Mouse (Mus musculus) G1E-ER4 (cell line): ENCODE data around the gene Stat6. TPM values are rescaled to one million over a fixed set of nuclear protein-coding genes. Genes with fewer than 3 reads are reported as not detected.

ENCODE experiments used
- GATA1 ChIP-seq: IDR thresholded peaks from one replicate; pipeline ENCODE4 v1.8.0; 2012; ENCODE audit warnings: low read length, inconsistent platforms
- polyA plus RNA-seq: library from polyadenylated mRNA; stranded (reverse); fragments of >175 nt; gene quantifications from 2 replicates; pipeline ENCODE4 v1.2.3, GENCODE M21; 2012

The Stat6 gene
- polyA plus RNA-seq, 1 experiment: 30.3 TPM

GRCm38 (mm10) chr10:127623439-127624216 lies 19.2 kb upstream of the Stat6 start:
- TF ChIP-seq GATA1: no peak

DNA sequence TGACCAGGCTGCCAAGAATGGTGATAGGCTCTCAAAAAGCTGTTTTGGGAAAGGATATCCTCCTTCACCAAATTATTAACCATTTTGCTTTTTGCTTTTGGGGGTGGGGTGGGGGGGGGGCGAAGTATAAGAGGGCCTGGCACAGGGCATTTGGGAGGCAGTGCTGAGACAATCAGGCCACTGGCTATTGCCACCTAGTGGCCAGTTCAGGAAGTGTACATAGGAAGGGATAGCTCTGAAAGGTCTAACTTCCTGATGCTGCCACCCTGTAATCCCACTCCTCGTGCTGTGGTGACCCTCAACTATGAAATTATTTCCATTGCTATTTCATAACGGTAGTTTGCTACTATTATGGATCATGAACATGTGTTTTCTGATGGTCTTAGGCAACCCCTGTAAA lies 16.4 kb upstream of the Stat6 start:
- TF ChIP-seq GATA1: no peak

DNA sequence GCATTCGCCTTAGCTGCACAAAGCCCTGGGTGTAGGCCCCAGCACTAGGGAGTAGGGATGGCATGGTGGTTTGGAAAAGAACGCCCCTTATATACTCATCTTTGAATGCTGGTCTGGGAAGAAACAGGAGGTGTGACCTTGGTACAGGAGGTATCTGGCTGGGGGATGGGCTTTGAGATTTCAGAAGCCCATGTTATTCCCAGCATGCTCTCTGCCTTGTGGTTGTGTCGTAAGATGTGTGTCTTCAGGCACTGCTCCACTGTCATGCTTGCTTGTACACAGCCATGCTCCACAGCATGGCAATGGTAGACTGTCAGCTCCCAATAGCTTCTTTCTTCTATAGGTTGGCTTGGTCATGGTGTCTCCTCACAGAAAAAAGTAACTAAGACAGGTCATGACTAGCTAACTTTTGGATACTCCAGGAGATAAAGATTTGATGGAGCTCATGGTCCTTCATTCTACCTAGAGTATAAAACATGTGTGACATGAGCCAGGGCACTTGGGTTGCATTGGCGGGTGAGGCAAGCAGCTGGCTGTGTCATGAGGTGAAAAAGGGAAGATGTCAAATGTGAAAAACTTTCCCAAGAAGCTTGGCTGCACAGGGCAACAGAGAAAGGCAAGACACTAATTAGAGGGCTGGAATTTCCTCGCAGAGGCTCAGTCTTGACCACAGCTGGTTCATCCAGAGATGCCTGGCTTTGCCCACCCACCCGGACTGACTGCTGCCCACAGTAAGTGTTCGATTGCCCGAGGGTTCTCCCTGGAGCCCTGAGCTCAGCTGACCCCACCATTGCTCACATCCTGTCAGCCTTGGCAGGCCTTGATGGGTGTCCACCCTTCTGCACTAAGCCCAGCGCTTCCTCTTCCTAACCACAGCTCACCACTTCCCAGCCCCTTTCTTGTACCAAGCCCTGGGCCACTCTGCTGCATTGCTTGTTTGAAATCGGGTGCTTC lies 11.2 kb upstream of the Stat6 start:
- TF ChIP-seq GATA1: no peak

DNA sequence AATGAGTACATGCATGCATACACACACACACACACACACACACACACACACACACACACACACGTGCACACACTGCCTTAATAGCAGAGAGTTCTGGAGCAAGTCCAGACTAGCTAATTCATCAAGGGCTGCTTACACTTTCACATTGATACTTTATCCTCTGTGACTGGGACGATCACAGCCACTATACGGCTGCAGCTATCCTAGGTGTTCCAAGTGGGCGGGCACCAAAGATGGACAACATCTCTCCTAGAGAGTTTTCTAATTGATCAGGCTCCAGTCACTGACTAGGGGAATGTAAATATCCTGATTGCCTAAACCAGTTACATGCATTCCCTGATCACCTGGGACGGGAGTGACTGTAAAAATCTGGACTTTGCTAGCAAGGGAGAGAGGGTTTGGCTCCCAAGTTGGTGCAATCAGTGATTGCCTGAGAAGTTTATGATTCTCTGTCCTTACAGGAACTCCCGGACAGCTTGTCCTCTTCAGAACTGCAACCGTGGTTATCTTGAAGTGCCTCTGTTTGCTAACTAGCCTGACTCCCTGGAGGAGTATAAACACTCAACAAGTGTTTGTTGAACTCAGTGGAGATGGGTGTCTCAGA lies 10.0 kb upstream of the Stat6 start:
- no peak for TF ChIP-seq GATA1

DNA sequence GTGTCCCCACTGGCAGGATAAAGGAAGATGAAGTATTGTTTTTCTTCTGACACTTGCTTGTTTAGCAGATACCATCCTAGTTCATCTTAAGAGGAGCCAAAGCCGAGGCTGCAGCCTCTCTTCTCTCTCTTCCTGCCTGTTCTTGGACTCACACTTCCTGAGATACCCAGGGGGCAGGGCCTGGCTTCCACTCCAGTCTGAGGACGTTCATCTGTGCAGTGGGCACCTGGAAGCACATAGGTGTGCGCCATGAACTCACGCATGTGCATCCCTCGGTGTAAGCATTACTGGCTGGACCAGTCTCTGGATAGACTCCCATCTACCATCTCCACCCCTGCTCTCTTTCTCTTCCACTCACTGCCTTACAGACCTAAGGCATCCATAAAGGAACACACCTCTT lies 2.4 kb upstream of the Stat6 start:
- TF ChIP-seq GATA1: no peak

DNA sequence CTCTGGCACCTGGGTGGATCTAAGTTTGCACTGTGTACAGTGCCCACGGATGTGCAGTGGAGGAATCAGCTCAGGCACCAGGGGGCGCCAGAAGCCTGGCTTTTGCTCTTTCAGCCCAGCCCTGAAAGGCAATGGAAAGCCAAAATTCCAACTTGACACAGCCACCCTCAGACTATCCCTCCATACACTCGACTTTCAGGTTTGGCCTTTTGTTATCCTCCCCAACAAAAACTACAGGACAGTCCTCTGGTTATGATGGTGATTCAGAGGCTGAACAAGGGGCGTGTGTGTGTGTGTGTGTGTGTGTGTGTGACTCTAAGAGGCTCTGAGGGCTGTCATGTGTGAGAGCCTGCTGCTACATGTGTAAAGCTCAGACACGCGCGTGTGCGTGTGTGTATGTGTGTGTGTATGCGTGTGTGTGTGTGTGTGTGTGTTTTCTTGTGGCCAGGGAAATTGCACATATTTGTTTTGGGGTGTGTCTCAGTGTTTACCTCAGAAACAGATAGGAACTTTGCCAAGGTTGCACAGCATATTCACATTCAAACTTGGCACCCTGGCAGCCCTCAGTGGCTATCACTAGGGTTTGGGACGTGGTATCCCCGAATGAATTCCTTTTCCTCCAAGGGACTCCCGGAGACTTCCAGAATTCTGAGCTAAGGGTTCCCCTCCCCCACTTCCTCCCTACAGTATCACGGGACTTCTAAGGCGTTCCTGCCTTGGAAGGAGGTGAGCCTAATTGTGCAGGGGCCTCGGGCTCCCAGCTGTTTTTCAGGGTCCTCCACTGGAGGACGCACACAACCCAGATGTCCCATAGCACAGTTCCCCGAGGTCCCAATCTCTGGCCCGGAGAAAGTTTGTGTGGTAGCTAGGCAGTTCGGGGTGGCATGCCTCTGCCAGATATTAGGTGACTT lies 670 bp upstream of the Stat6 start:
- no peak for TF ChIP-seq GATA1

DNA sequence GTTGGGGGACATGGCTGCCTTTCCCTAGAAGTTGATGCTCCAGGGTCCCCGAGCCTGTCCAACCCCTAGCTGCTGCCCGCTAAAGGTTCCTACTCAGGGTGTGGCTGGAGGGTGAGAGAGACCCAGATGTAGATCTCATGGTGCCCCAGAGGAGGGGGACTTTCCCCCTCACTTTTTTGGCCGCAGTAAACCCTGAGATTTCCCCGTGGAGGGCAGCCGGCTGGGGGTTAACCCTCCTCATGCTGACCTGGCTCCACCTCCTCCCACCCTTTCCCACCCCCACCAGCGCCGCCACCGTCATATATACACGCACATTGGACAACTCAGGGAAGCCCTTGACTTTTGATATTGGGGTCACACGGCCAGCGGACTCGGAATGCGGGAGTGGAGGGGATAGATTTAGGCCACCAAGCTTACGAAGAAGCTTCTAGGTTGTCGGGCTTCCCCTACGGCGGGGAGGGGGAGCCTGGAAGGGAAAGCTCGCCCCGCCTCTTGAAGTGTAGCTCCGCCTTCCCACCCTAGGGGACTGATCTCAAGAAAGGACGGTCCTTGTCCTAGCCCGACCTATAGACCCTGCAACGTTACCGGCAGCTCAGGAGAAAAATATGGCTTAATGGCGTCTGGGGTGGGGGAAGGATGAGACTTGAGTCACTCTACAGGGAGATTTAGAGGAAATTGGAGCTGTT lies 910 bp downstream of the Stat6 start:
- no peak for TF ChIP-seq GATA1

DNA sequence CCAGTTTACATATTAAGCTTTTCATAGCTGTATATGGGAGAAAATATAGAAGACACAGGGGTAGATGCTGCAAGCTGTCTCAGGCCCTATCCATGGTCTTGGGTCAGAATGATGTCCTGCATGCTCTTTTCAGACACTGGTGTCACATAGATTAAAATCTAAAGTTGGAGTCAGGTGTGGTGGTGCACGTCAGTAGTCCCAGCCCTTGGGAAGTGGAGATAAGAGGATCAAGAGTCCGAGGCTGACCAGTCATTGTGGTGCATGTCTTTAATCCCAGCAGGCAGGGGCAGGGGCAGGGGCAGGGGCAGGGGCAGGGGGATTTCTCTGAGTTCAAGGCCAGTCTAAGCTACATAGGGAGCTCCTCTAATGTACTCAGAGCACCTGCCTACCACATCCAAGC lies 3.0 kb downstream of the Stat6 start:
- no peak for TF ChIP-seq GATA1

GRCm38 (mm10) chr10:127652906-127653638 lies 10.3 kb downstream of the Stat6 start:
- TF ChIP-seq GATA1: no peak

DNA sequence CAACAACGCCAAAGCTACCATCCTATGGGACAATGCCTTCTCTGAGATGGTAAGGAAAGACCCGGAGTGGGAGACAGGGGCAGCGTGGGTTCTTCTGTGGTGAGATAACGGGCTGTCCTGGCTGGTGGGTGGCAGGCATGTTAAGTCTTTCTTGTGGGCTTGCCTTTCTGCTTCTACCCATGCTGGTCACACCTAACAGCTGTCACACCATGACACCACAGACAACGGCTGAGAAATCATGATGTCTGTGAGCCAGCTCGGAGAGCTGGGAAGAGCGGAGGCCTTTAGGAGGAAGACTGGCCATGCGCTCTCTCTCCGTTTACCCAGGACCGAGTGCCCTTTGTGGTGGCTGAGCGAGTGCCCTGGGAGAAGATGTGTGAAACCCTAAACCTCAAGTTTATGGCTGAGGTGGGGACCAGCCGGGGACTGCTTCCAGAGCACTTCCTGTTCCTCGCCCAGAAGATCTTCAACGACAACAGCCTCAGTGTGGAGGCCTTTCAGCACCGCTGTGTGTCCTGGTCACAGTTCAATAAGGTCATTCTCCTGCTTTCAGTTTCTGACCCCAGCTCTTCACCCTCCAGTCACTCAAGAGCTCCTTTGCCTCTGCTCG lies 12.3 kb downstream of the Stat6 start:
- no peak for TF ChIP-seq GATA1

- no peak for TF ChIP-seq GATA1
Observed at GRCm38 (mm10) chr10:127658076-127658475, 15.3 kb downstream of the Stat6 start.

- no peak for TF ChIP-seq GATA1
Observed at GRCm38 (mm10) chr10:127659551-127659950, 16.8 kb downstream of the Stat6 start.

- TF ChIP-seq GATA1: no peak
Observed at GRCm38 (mm10) chr10:127661291-127661914, 18.6 kb downstream of the Stat6 start.
